Mouse (Mus musculus): ENCODE results near the gene Ifnz. TPM values are rescaled to one million over a fixed set of nuclear protein-coding genes. Genes with fewer than 3 reads are reported as not detected.
"Not testable (repeated sequence)": the region's sequence is repeated elsewhere in the genome, so short reads cannot be mapped to it uniquely, and the experiment has no call there.

Gene Ifnz
- not detected in 2 replicates for polyA plus RNA-seq (2015; fragmentation: Nextera tagmentation; extraction: Ambion mirVana)

DNA sequence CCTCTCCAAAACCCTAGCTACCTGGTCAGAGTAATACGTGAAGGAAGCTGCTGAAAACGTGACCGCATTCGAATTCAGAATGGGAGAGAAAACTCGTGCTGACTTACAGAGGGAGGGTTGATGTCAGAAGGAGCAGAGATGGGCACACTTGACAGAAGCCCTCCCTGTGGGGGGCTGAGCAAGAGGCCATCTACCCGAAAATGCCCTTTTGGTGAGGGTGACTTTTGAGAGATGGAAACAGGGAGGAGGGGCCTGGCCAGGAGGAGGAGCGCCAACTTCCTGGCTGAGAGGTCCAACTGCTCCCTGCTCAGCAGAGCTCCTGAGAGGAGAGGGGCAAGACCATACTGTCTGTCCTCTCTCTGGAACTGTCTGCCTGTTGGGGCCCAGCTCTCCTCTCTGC, at the start of gene Ifnz:
TSS of gene Ifnz (plus strand) at position 301 of the 400 bp plus-strand sequence.
- 0 out of 2 replicates have a peak within 1 kb of the TSS, but pooled peaks have one; percentile 16 for H3K4me3 ChIP-seq (replicated peaks)
- H3K36me3 ChIP-seq; H3K27me3 ChIP-seq (replicated peaks); H3K27ac ChIP-seq; ATAC-seq; H3K9ac ChIP-seq; H3K9me3 ChIP-seq; H3K4me1 ChIP-seq (replicated peaks): not testable (repeated sequence)
- peak within 1 kb of the TSS; percentile 47 for H3K4me2 ChIP-seq (replicated peaks)
- WGBS = 21% methylated on average over 4 of the region's 7 CpGs

DNA sequence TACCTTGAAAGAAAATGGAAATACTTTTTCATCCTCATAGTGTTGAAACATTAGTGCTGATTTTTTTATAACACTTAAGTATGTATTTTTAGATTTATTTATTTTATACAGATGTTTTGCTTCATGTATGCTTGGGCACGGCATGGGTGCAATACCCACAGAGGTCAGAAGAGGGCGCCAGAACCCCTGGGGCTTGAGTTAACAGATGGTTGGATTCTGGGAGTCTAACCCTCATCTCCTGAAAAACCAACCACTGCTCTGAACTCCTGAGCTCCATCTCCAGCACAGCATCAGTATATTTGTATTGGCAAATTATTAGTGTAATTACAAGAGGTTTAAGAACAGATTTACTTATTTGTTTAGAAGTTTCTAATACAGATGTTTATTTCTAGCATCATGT, 43.5 kb upstream of the Ifnz start:
- no peaks in the 10 kb centered on the region for H3K36me3 ChIP-seq
- no peak overlapping the region for H3K4me3 ChIP-seq (replicated peaks)
- H3K27ac ChIP-seq = no peak overlapping the region
- H3K4me2 ChIP-seq (replicated peaks) = no peak overlapping the region
- no peaks in the 10 kb centered on the region for H3K27me3 ChIP-seq (replicated peaks)
- no peak for ATAC-seq
- WGBS = 4% methylated on average over 2 of the region's 2 CpGs
- H3K9me3 ChIP-seq = no peaks in the 10 kb centered on the region
- peaks cover 2% of the 10 kb centered on the region; the same call in 1 of the 2 replicates for H3K4me1 ChIP-seq (replicated peaks)
- no peak overlapping the region for H3K9ac ChIP-seq

DNA sequence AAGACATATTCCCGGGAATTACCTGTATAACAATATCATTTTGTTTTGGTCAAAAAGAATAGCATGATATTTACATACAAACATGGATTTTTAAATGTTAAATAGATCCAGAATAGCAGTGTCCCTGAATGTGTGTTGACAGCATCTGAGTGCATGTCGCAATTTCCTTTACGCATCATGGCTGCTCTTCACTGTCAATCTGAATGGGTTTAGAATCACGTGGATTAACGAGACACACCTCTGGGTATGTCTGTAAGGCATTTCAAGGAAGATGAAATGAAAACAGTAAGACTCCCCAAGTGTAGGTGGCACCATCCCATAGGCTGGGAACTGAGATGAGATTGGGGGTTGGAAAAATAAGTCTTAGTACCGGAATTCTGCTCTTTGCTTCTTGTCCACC, 42.9 kb upstream of the Ifnz start:
- Histone ChIP-seq H3K4me3 (replicated peaks) (no peak overlapping the region), H3K36me3 (no peaks in the 10 kb centered on the region), H3K27ac (no peak overlapping the region), H3K4me1 (replicated peaks) (peaks cover 2% of the 10 kb centered on the region; the same call in 1 of the 2 replicates), H3K9ac (no peak overlapping the region), H3K27me3 (replicated peaks) (no peaks in the 10 kb centered on the region), H3K9me3 (no peaks in the 10 kb centered on the region), H3K4me2 (replicated peaks) (no peak overlapping the region)
- no peak for ATAC-seq
- WGBS = 84% methylated on average over 6 of the region's 6 CpGs

DNA sequence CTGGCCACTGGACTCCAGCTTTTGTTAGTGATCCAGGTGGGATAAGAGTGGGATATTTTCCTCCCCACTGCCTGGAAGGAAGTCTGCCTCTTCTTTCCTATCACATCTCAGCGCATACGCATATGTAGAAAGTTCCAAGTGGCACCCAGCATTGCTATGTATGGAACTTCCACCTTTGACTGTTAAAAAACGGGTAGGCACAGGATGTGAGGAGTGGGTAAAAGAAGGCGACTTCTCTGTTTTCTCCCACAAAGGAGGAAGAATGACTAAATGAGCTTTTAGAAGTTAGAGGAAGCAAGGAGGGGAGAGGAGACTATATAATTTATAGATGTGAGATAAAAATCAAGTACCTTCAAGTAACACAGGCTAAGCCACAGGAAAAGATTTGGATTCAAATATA, 40.5 kb upstream of the Ifnz start:
- Histone ChIP-seq H3K4me2 (replicated peaks) (no peak overlapping the region), H3K27me3 (replicated peaks) (no peaks in the 10 kb centered on the region), H3K36me3 (no peaks in the 10 kb centered on the region), H3K27ac (no peak overlapping the region), H3K9ac (no peak overlapping the region), H3K9me3 (no peaks in the 10 kb centered on the region), H3K4me3 (replicated peaks) (no peak overlapping the region), H3K4me1 (replicated peaks) (peaks cover 2% of the 10 kb centered on the region; the same call in 1 of the 2 replicates)
- WGBS = 85% methylated on average over 4 of the region's 4 CpGs
- ATAC-seq = no peak

DNA sequence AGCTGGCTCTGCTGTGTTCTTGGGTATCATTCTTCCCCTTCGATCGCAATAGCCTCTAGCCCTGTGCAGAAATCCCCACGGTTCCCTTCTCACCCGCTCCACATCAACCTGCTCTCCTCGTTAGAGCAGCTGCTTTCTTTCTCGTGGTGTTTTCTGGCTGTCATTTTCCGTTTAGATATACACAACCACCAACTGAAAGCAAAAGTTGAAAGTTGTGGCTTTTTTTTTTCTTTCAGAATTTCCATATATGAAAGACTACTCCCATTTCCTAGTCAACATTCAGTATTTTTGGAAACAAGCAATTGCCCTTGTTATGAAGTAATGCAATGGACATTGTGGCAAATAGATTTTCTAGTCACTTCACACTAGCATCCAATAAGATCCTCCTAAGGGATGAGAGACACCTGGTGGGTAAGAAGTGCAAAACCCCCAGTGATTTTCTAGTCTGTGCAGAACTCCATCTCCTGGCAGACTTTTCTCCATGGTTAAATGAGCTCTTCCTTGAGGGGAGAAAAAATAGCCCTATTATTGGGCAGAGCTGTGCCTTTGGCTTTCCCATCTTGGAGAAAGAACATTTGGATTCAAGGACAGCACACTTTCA, 39.1 kb upstream of the Ifnz start:
- H3K9me3 ChIP-seq = no peaks in the 10 kb centered on the region
- H3K4me1 ChIP-seq (replicated peaks) = peaks cover 2% of the 10 kb centered on the region; the same call in 1 of the 2 replicates
- no peaks in the 10 kb centered on the region for H3K27me3 ChIP-seq (replicated peaks)
- no peak overlapping the region for H3K4me3 ChIP-seq (replicated peaks)
- H3K9ac ChIP-seq = no peak overlapping the region
- WGBS = 44% methylated on average over 7 of the region's 7 CpGs
- H3K4me2 ChIP-seq (replicated peaks) = no peak overlapping the region
- H3K36me3 ChIP-seq = no peaks in the 10 kb centered on the region
- H3K27ac ChIP-seq = peak overlapping the region; percentile 56; the same call in 1 of the 2 replicates
- ATAC-seq = no peak

DNA sequence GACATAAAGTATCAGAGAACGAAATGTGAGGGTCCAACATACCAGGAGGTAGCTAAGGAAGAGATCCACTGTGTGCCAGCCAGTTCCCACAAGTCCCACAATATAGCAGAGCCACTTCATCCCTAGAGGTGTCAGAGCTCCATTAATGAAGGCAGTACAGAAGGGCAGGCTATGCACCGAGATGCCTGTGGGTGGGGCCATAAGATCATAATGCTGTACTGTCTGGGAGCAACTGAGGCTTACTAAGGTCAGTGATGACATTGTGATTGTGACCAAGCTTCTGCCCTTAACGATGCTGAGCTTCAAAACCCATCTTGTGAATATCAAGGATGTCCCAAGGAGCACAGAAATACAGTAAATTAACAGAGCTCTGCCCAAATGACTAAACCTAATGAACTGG, 37.7 kb upstream of the Ifnz start:
- Histone ChIP-seq H3K9ac (no peak overlapping the region), H3K27ac (no peak overlapping the region), H3K4me3 (replicated peaks) (no peak overlapping the region), H3K27me3 (replicated peaks) (no peaks in the 10 kb centered on the region), H3K36me3 (no peaks in the 10 kb centered on the region), H3K4me1 (replicated peaks) (peaks cover 2% of the 10 kb centered on the region; the same call in 1 of the 2 replicates), H3K9me3 (no peaks in the 10 kb centered on the region), H3K4me2 (replicated peaks) (no peak overlapping the region)
- ATAC-seq = no peak
- WGBS = 77% methylated on average over 3 of the region's 3 CpGs

DNA sequence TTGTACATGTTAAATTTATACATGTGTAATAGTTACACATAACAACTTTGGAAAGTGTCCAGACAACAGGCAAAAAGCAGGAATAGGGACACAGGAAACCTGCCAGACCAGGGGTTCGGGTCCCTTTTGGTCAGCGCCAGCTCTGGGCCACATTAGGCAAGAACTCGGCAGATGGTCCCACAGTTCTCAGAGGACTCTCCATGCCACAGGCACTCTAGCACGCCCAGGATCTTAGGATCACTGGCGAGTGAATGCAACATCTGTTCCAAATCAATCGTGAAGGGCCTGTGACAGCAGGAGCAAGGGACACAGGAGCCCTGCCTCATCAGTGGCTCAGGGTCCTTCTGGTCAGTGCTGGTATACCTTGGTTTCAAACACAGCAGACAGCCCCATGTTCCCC, 32.0 kb upstream of the Ifnz start:
- H3K4me1 ChIP-seq (replicated peaks) = no peaks in the 10 kb centered on the region
- no peaks in the 10 kb centered on the region for H3K36me3 ChIP-seq
- no peak overlapping the region for H3K27ac ChIP-seq
- ATAC-seq = no peak
- H3K4me3 ChIP-seq (replicated peaks) = no peak overlapping the region
- H3K9me3 ChIP-seq = no peaks in the 10 kb centered on the region
- no peak overlapping the region for H3K4me2 ChIP-seq (replicated peaks)
- no peak overlapping the region for H3K9ac ChIP-seq
- WGBS = 53% methylated on average over 6 of the region's 6 CpGs
- H3K27me3 ChIP-seq (replicated peaks) = no peaks in the 10 kb centered on the region

DNA sequence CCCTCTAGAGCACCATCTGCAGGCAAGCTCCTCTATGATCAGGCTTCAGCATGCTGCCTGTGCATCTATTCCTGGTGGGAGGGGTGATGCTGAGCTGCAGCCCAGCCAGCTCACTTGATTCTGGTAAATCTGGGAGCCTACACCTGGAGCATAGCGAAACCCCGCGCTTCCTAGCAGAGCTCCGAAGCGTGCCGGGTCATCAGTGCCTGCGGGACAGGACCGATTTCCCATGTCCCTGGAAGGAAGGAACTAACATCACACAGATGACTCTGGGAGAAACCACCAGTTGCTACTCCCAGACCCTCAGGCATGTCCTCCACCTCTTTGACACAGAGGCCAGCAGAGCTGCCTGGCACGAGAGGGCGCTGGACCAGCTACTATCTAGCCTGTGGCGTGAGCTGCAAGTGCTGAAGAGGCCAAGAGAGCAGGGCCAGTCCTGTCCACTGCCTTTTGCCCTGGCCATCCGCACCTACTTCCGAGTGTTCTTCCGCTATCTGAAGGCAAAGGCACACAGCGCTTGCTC, 27.1 kb upstream of the Ifnz start, which contains the start of gene Gm13271:
TSS of gene Gm13271 (plus strand) at position 51 of the 523 bp plus-strand sequence.
- H3K4me3 ChIP-seq (replicated peaks); H3K4me1 ChIP-seq (replicated peaks); H3K36me3 ChIP-seq; H3K27me3 ChIP-seq (replicated peaks); H3K9me3 ChIP-seq; H3K27ac ChIP-seq; H3K9ac ChIP-seq; ATAC-seq; H3K4me2 ChIP-seq (replicated peaks): not testable (repeated sequence)
- WGBS = 78% methylated on average over 15 of the region's 15 CpGs

DNA sequence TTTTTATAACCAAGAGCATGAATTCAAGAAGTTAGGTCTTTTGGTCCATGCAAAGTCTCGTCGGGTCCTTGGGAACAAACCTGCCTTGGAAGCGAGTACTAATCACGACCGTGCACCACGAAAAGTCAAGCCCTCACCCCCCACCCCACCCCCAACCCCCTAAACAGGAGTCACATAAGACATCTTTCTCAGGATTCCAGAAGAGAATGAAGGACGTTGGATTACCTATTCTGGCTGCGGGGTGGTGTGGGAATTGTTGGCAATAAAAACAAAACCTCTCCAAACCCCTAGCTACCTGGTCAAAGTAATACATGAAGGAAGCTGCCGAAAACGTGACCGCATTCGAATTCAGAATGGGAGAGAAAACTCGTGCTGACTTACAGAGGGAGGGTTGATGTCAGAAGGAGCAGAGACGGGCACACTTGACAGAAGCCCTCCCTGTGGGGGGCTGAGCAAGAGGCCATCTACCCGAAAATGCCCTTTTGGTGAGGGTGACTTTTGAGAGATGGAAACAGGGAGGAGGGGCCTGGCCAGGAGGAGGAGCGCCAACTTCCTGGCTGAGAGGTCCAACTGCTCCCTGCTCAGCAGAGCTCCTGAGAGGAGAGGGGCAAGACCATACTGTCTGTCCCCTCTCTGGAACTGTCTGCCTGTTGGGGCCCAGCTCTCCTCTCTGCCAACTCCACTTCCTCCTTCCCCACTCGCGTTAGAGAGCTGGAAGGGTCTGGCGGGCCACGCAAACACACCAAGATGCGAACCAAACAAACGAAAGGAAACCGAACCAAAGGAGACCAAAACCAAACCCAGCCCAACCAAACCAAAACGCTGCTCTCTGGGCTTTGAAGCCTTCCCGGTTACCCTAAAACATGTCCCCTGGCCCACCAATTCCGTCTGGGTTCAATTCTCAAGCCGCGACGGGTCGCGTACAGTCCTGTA, 25.1 kb upstream of the Ifnz start:
- Histone ChIP-seq H3K4me2 (replicated peaks) (peak overlapping the region; percentile 77), H3K9ac (peak overlapping the region; percentile 65), H3K4me3 (replicated peaks) (peak overlapping the region; percentile 51), H3K27ac (peak overlapping the region; percentile 97)
- H3K27me3 ChIP-seq (replicated peaks); H3K9me3 ChIP-seq; ATAC-seq; H3K36me3 ChIP-seq; H3K4me1 ChIP-seq (replicated peaks): not testable (repeated sequence)
- WGBS = 10% methylated on average over 29 of the region's 31 CpGs

DNA sequence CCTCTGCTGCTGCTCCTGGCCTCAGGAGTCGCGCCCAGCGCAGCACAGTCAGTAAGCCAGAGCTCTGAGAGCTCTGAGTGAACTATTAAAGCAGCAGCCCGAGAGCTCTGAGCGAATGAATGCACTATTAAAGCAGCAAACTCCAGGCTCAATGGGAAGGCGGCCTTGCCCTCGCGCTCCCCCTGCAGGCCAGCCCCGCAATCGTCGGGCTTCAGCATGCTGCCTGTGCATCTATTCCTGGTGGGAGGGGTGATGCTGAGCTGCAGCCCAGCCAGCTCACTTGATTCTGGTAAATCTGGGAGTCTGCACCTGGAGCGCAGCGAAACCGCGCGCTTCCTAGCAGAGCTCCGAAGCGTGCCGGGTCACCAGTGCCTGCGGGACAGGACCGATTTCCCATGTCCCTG, 24.3 kb upstream of the Ifnz start:
- H3K27me3 ChIP-seq (replicated peaks); H3K4me1 ChIP-seq (replicated peaks); H3K36me3 ChIP-seq; H3K9me3 ChIP-seq: not testable (repeated sequence)
- H3K9ac ChIP-seq = peak overlapping the region; percentile 65
- peak overlapping the region; percentile 77 for H3K4me2 ChIP-seq (replicated peaks)
- H3K27ac ChIP-seq = peak overlapping the region; percentile 97
- peak overlapping the region; percentile 51 for H3K4me3 ChIP-seq (replicated peaks)
- peak; percentile 100 for ATAC-seq
- whole genome bisulfite sequencing = under 1% methylated on average over 21 of the region's 21 CpGs

DNA sequence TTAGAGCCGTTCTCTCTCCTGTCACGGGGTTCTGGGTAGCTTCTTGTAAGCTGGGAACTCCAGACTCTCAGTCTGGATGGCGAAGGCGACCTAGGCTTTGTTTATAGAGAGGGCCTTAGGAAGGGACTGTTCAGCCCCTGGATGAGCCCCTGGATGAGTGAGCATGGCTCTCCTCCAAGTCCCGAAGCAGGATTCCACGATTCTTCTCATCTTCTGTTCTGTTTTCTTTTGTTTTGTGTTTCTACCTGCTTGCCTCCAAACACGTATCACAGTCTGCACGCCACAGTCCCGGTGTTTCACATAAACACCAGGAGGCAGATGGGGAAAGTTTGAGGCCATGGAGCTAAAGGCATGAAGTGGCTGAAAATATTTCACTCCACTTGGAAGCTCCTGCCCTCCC, 23.2 kb upstream of the Ifnz start:
- 74% methylated on average over 9 of the region's 9 CpGs for WGBS
- not testable (repeated sequence) for H3K4me2 ChIP-seq (replicated peaks); H3K4me3 ChIP-seq (replicated peaks); H3K27ac ChIP-seq; H3K36me3 ChIP-seq; H3K9me3 ChIP-seq; H3K27me3 ChIP-seq (replicated peaks); ATAC-seq; H3K9ac ChIP-seq; H3K4me1 ChIP-seq (replicated peaks)

DNA sequence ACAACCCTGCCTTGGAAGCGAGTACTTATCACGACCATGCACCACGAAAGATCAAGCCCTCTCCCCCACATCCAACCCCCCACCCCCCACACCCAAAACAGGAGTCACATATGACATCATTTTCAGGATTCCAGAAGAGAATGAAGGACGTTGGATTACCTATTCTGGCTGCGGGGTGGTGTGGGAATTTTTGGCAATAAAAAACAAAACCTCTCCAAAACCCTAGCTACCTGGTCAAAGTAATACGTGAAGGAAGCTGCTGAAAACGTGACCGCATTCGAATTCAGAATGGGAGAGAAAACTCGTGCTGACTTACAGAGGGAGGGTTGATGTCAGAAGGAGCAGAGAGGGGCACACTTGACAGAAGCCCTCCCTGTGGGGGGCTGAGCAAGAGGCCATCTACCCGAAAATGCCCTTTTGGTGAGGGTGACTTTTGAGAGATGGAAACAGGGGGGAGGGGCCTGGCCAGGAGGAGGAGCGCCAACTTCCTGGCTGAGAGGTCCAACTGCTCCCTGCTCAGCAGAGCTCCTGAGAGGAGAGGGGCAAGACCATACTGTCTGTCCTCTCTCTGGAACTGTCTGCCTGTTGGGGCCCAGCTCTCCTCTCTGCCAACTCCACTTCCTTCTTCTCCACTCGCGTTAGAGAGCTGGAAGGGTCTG, 22.2 kb upstream of the Ifnz start, which contains the start of gene Gm13283:
TSS of gene Gm13283 (plus strand) at position 510 of the 659 bp plus-strand sequence.
- peak within 1 kb of the TSS; percentile 49 for H3K4me2 ChIP-seq (replicated peaks)
- H3K36me3 ChIP-seq; H3K9me3 ChIP-seq; H3K9ac ChIP-seq; H3K4me1 ChIP-seq (replicated peaks); ATAC-seq; H3K27me3 ChIP-seq (replicated peaks): not testable (repeated sequence)
- H3K27ac ChIP-seq = peak within 1 kb of the TSS; percentile 77
- WGBS = 23% methylated on average over 11 of the region's 14 CpGs
- peak within 1 kb of the TSS; percentile 29 for H3K4me3 ChIP-seq (replicated peaks)
